Mouse (Mus musculus): ENCODE results near the gene Sdk1.

DNA sequence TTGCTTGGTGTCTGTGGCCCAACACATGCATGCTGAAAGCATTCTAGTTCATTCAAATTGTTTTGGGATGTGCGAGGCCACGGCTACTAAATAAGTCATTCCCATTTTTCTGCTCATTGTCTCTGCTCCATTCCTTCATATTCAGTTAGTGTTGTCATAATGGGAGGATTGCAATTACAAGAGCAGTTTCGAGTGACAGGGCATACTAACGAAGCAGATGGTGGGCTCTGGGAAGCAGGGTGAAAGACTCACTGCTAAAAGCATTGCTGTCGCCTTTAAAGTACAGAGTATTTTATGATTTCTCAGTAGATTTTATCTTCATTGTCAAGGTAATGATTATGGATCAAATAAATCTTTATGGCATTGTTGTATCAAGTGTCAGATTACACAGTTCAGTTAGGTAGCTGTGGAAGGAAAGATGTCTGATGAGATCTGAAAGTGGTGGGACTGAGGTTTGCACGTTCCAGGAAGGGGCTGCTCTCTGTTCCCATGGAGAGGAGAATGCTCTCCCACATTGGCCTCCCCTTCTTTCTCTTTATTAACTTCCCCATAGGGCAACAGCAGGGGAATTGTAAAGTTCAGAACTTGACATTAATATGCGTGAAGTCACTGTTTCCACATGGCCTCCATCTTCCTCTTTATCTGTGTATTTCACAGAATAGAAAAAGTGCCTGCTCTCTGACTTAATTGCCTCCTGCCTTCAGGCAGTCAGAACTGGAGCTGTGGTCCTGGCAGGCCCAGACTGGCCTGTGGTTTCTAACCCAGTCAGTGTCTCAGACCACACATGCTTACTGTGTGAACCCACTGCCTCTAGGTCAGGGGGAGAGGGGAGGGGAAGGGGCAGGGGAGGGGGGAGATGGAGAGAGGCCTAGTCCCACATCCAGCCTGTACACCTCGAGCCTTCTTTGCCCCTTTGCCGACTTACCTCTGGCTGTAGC lies 138.8 kb downstream of the Sdk1 start:
- TF ChIP-seq EP300 (IDR thresholded peaks at IDR 0.05; ENCODE audit: low read depth) (no peak), CTCF (IDR thresholded peaks at IDR 0.05; ENCODE audit: low read depth) (no peak)

Measured in heart, postnatal 0 days (tissue).